Mouse (Mus musculus): Measurements from ENCODE around the gene Dock6. TPM values are rescaled to one million over a fixed set of nuclear protein-coding genes. Genes with fewer than 3 reads are reported as not detected.

Gene Dock6
- polyA plus RNA-seq, 1 experiment from 2014 or later: 21.6 TPM

DNA sequence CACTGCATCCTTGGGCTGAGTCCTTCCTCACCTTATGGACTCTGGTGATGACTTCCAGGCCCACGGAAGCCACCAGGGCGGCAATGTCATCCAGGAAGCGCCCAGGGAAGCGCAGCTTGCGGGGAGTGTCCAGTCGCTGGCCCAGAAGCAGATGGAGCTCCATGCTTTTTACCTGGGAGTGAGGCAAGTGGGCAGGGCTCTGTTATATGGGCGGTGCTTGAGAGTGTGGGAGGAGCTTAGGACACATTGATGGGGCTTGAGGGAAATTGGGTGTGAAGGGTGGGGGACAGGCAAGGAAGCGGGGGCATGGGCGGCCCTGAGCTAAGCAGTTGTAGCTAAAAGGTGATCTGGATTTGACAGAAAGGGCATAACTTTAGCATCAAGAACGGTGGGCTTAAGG, 28.1 kb downstream of the Dock6 start:
- Histone ChIP-seq H3K4me3 (ENCODE audit: low read depth, low read length) (no peak overlapping the region), H3K9ac (ENCODE audit: low read depth, low read length) (no peak overlapping the region), H3K27ac (ENCODE audit: low read depth, low read length) (no peak overlapping the region), H3K36me3 (ENCODE audit: control insufficient read depth, insufficient read depth, low read length) (no peaks in the 10 kb centered on the region; the same call in 1 of the 2 replicates), H3K4me1 (replicated peaks; ENCODE audit: control insufficient read depth, insufficient read depth, low read length) (no peaks in the 10 kb centered on the region), H3K4me2 (no peak overlapping the region), H3K9me3 (ENCODE audit: control insufficient read depth, low read length) (no peaks in the 10 kb centered on the region), H3K27me3 (replicated peaks; ENCODE audit: control insufficient read depth, insufficient read depth, low read length) (no peaks in the 10 kb centered on the region)
- no peak for ATAC-seq (replicated peaks; ENCODE audit: low FRiP score)
- no peak for DNase-seq (ENCODE audit: low spot score)
- 72% methylated on average over 10 of the region's 10 CpGs for WGBS

DNA sequence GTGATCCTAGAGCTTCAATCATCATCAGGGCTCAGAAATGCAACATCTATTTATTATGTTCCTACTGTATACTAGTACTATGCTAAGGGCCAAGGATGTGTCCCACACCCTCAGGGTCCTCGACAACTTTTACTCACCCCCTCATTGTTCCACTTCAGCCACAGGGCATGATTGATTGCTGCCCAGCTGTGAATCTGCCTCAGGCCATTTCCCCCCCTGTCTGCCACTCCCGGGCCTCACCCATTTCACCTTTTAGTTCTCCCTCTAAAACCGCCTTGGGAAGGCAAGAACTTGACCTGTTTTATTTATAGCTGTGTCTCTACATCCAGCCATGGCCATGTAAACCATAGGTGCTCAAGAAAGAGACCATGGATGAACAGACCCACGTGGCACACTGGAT, 28.5 kb downstream of the Dock6 start:
- DNase-seq (ENCODE audit: low spot score) (no peak), ATAC-seq (replicated peaks; ENCODE audit: low FRiP score) (no peak)
- Histone ChIP-seq H3K4me3 (ENCODE audit: low read depth, low read length) (no peak overlapping the region), H3K4me2 (no peak overlapping the region), H3K9me3 (ENCODE audit: control insufficient read depth, low read length) (no peaks in the 10 kb centered on the region), H3K4me1 (replicated peaks; ENCODE audit: control insufficient read depth, insufficient read depth, low read length) (no peaks in the 10 kb centered on the region), H3K27me3 (replicated peaks; ENCODE audit: control insufficient read depth, insufficient read depth, low read length) (no peaks in the 10 kb centered on the region), H3K27ac (ENCODE audit: low read depth, low read length) (no peak overlapping the region), H3K9ac (ENCODE audit: low read depth, low read length) (no peak overlapping the region), H3K36me3 (ENCODE audit: control insufficient read depth, insufficient read depth, low read length) (no peaks in the 10 kb centered on the region; the same call in 1 of the 2 replicates)
- WGBS: 61% methylated on average over 4 of the region's 4 CpGs

- H3K4me2 ChIP-seq: no peak overlapping the region
- H3K9me3 ChIP-seq (ENCODE audit: control insufficient read depth, low read length): no peaks in the 10 kb centered on the region
- no peak for DNase-seq (ENCODE audit: low spot score)
- no peak overlapping the region for H3K27ac ChIP-seq (ENCODE audit: low read depth, low read length)
- H3K4me3 ChIP-seq (ENCODE audit: low read depth, low read length): no peak overlapping the region
- H3K9ac ChIP-seq (ENCODE audit: low read depth, low read length): no peak overlapping the region
- no peaks in the 10 kb centered on the region; the same call in 1 of the 2 replicates for H3K36me3 ChIP-seq (ENCODE audit: control insufficient read depth, insufficient read depth, low read length)
- no peaks in the 10 kb centered on the region for H3K4me1 ChIP-seq (replicated peaks; ENCODE audit: control insufficient read depth, insufficient read depth, low read length)
- WGBS: 84% methylated on average over 6 of the region's 6 CpGs
- ATAC-seq (replicated peaks; ENCODE audit: low FRiP score): no peak
- no peaks in the 10 kb centered on the region for H3K27me3 ChIP-seq (replicated peaks; ENCODE audit: control insufficient read depth, insufficient read depth, low read length)
Measured at GRCm38 (mm10) chr9:21822686-21823085, 29.7 kb downstream of the Dock6 start.

DNA sequence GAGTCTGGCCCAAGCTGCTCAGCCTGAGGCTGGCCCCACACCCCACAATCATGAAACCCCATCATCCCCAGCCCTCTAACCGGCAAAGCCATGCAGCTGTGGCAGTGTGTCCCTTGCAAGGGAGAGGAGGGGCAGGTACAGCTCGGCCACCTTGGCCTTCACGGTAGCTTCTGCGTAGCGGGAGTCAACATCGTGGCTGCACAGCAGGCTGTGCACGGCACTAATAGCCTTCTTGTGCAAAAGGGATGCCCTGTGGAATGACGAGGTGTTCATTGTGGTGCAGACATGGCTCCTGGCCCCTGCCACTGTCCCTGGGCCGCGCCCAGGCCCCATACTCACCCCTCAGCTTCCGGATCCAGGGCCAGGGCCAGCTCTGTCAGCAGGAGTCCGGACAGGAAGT, 32.3 kb downstream of the Dock6 start:
- DNase-seq (ENCODE audit: low spot score): no peak
- ATAC-seq (replicated peaks; ENCODE audit: low FRiP score): no peak
- Histone ChIP-seq H3K9ac (ENCODE audit: low read depth, low read length) (no peak overlapping the region), H3K27me3 (replicated peaks; ENCODE audit: control insufficient read depth, insufficient read depth, low read length) (no peaks in the 10 kb centered on the region), H3K4me2 (no peak overlapping the region), H3K9me3 (ENCODE audit: control insufficient read depth, low read length) (no peaks in the 10 kb centered on the region), H3K4me3 (ENCODE audit: low read depth, low read length) (no peak overlapping the region), H3K4me1 (replicated peaks; ENCODE audit: control insufficient read depth, insufficient read depth, low read length) (peaks cover 2% of the 10 kb centered on the region; the same call in 1 of the 2 replicates), H3K36me3 (ENCODE audit: control insufficient read depth, insufficient read depth, low read length) (peaks cover 3% of the 10 kb centered on the region; the same call in 1 of the 2 replicates), H3K27ac (ENCODE audit: low read depth, low read length) (no peak overlapping the region)
- WGBS: 83% methylated on average over 12 of the region's 12 CpGs

- WGBS: 92% methylated on average over 2 of the region's 2 CpGs
- H3K36me3 ChIP-seq (ENCODE audit: control insufficient read depth, insufficient read depth, low read length): peaks cover 3% of the 10 kb centered on the region; the same call in 1 of the 2 replicates
- no peak overlapping the region for H3K4me3 ChIP-seq (ENCODE audit: low read depth, low read length)
- no peak overlapping the region for H3K27ac ChIP-seq (ENCODE audit: low read depth, low read length)
- no peaks in the 10 kb centered on the region for H3K27me3 ChIP-seq (replicated peaks; ENCODE audit: control insufficient read depth, insufficient read depth, low read length)
- no peaks in the 10 kb centered on the region for H3K9me3 ChIP-seq (ENCODE audit: control insufficient read depth, low read length)
- H3K4me1 ChIP-seq (replicated peaks; ENCODE audit: control insufficient read depth, insufficient read depth, low read length): peaks cover 2% of the 10 kb centered on the region; the same call in 1 of the 2 replicates
- ATAC-seq (replicated peaks; ENCODE audit: low FRiP score) (no peak), DNase-seq (ENCODE audit: low spot score) (no peak)
- H3K4me2 ChIP-seq: no peak overlapping the region
- H3K9ac ChIP-seq (ENCODE audit: low read depth, low read length): no peak overlapping the region
Measured at GRCm38 (mm10) chr9:21819181-21819729, 33.2 kb downstream of the Dock6 start.

DNA sequence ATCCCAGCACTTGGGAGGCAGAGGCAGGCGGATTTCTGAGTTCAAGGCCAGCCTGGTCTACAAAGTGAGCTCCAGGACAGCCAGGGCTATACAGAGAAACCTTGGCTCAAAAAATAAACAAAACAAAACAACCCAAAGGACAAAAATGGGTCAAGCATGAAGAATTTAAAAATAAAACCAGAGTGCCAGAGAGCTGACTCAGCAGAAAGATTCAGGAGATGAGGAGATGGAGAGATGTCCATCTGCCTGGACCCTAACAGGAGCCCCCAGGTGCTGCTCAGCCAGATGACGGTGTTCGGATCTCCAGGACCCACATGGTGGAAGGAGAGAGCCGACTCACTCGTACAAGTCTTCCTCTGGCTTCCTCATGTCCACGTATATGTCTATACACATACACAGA, 33.9 kb downstream of the Dock6 start:
- DNase-seq (ENCODE audit: low spot score) (no peak), ATAC-seq (replicated peaks; ENCODE audit: low FRiP score) (no peak)
- H3K4me3 ChIP-seq (ENCODE audit: low read depth, low read length): no peak overlapping the region
- no peaks in the 10 kb centered on the region for H3K9me3 ChIP-seq (ENCODE audit: control insufficient read depth, low read length)
- no peak overlapping the region for H3K9ac ChIP-seq (ENCODE audit: low read depth, low read length)
- H3K4me1 ChIP-seq (replicated peaks; ENCODE audit: control insufficient read depth, insufficient read depth, low read length): peaks cover 2% of the 10 kb centered on the region; the same call in 1 of the 2 replicates
- no peaks in the 10 kb centered on the region for H3K27me3 ChIP-seq (replicated peaks; ENCODE audit: control insufficient read depth, insufficient read depth, low read length)
- WGBS: 88% methylated on average over 6 of the region's 6 CpGs
- no peak overlapping the region for H3K27ac ChIP-seq (ENCODE audit: low read depth, low read length)
- H3K4me2 ChIP-seq: no peak overlapping the region
- H3K36me3 ChIP-seq (ENCODE audit: control insufficient read depth, insufficient read depth, low read length): peaks cover 3% of the 10 kb centered on the region; the same call in 1 of the 2 replicates

DNA sequence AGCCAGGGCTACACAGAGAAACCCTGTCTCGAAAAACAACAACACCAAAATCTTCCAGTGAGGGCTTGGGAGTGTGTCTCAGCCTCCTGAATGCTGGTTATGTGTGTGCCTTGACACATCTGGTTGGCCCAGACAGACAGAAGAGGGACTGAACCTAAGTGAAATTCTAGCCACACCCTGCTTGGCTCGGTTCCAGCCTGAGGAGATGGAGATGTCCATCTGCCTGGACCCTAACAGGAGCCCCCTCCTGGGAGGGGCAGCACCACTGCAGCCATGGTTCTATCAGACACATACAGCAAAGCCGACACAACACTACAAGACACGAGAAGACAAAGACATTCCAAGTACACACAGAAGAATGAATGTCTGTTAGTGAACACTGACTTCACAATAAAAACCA, 34.3 kb downstream of the Dock6 start:
- Histone ChIP-seq H3K27me3 (replicated peaks; ENCODE audit: control insufficient read depth, insufficient read depth, low read length) (no peaks in the 10 kb centered on the region), H3K4me3 (ENCODE audit: low read depth, low read length) (no peak overlapping the region), H3K27ac (ENCODE audit: low read depth, low read length) (no peak overlapping the region), H3K4me1 (replicated peaks; ENCODE audit: control insufficient read depth, insufficient read depth, low read length) (peaks cover 2% of the 10 kb centered on the region; the same call in 1 of the 2 replicates), H3K36me3 (ENCODE audit: control insufficient read depth, insufficient read depth, low read length) (peaks cover 3% of the 10 kb centered on the region; the same call in 1 of the 2 replicates), H3K4me2 (no peak overlapping the region), H3K9ac (ENCODE audit: low read depth, low read length) (no peak overlapping the region), H3K9me3 (ENCODE audit: control insufficient read depth, low read length) (no peaks in the 10 kb centered on the region)
- ATAC-seq (replicated peaks; ENCODE audit: low FRiP score): no peak
- WGBS: 74% methylated on average over 4 of the region's 4 CpGs
- DNase-seq (ENCODE audit: low spot score): no peak

- ATAC-seq (replicated peaks; ENCODE audit: low FRiP score): no peak; the same call in 1 of the 2 replicates
- WGBS: 63% methylated on average over 9 of the region's 9 CpGs
- peaks cover 2% of the 10 kb centered on the region; the same call in 1 of the 2 replicates for H3K4me1 ChIP-seq (replicated peaks; ENCODE audit: control insufficient read depth, insufficient read depth, low read length)
Measured at GRCm38 (mm10) chr9:21816716-21817305, 35.6 kb downstream of the Dock6 start.

GRCm38 (mm10) chr9:21811170-21811569, 41.3 kb downstream of the Dock6 start:
- Histone ChIP-seq H3K27ac (ENCODE audit: low read depth, low read length) (no peak overlapping the region), H3K4me1 (replicated peaks; ENCODE audit: control insufficient read depth, insufficient read depth, low read length) (no peaks in the 10 kb centered on the region), H3K9me3 (ENCODE audit: control insufficient read depth, low read length) (no peaks in the 10 kb centered on the region), H3K4me3 (ENCODE audit: low read depth, low read length) (no peak overlapping the region), H3K9ac (ENCODE audit: low read depth, low read length) (no peak overlapping the region), H3K4me2 (no peak overlapping the region), H3K27me3 (replicated peaks; ENCODE audit: control insufficient read depth, insufficient read depth, low read length) (no peaks in the 10 kb centered on the region), H3K36me3 (ENCODE audit: control insufficient read depth, insufficient read depth, low read length) (no peaks in the 10 kb centered on the region; the same call in 1 of the 2 replicates)
- no peak for ATAC-seq (replicated peaks; ENCODE audit: low FRiP score)
- DNase-seq (ENCODE audit: low spot score): no peak
- 86% methylated on average over 5 of the region's 5 CpGs for WGBS

More at GRCm38 (mm10) chr9:21816716-21817305, 35.6 kb downstream of the Dock6 start:
- Histone ChIP-seq H3K36me3 (ENCODE audit: control insufficient read depth, insufficient read depth, low read length) (peaks cover 3% of the 10 kb centered on the region), H3K27me3 (replicated peaks; ENCODE audit: control insufficient read depth, insufficient read depth, low read length) (no peaks in the 10 kb centered on the region), H3K27ac (ENCODE audit: low read depth, low read length) (no peak overlapping the region), H3K9ac (ENCODE audit: low read depth, low read length) (no peak overlapping the region), H3K9me3 (ENCODE audit: control insufficient read depth, low read length) (no peaks in the 10 kb centered on the region), H3K4me2 (no peak overlapping the region), H3K4me3 (ENCODE audit: low read depth, low read length) (no peak overlapping the region)
- DNase-seq (ENCODE audit: low spot score): no peak

All from liver, embryonic 11.5 days (tissue).